Mouse (Mus musculus) liver, embryonic 12.5 days (tissue): ENCODE measurements around the gene Emcn. TPM values are rescaled to one million over a fixed set of nuclear protein-coding genes. Genes with fewer than 3 reads are reported as not detected.

Experiments used
- ATAC-seq: fragments of 200-750 bp; cut with Nextera tagmentation; 2 replicates; pipeline ENCODE4 v1.8.0; 2017; ENCODE audit warnings: moderate number of reproducible peaks, mild to moderate bottlenecking, moderate library complexity
- H3K27ac ChIP-seq: fragments of 300-500 bp; sonication (generic); 2 replicates; pipeline ENCODE4 v1.5.1; 2016; ENCODE audit warnings: mild to moderate bottlenecking
- H3K27me3 ChIP-seq: fragments of 300-500 bp; sonication (generic); replicated peaks from 2 replicates; pipeline ENCODE4 v1.6.1; 2016; ENCODE audit warnings: mild to moderate bottlenecking, moderate library complexity
- H3K36me3 ChIP-seq: fragments of 300-500 bp; sonication (generic); 2 replicates; pipeline ENCODE4 v1.6.1; 2016; ENCODE audit warnings: mild to moderate bottlenecking, moderate library complexity
- H3K4me1 ChIP-seq: fragments of 300-500 bp; sonication (generic); 2 replicates; pipeline ENCODE4 v1.6.1; 2016
- H3K4me2 ChIP-seq: fragments of 300-500 bp; sonication (generic); 2 replicates; pipeline ENCODE4 v1.6.1; 2016; ENCODE audit warnings: mild to moderate bottlenecking, moderate library complexity
- H3K4me3 ChIP-seq: fragments of 300-500 bp; sonication (generic); 2 replicates; pipeline ENCODE4 v1.5.1; 2016; ENCODE audit warnings: mild to moderate bottlenecking, moderate library complexity
- H3K9ac ChIP-seq: fragments of 300-500 bp; sonication (generic); 2 replicates; pipeline ENCODE4 v1.6.1; 2016; ENCODE audit warnings: mild to moderate bottlenecking, moderate library complexity
- H3K9me3 ChIP-seq: fragments of 300-500 bp; sonication (generic); replicated peaks from 2 replicates; pipeline ENCODE4 v1.6.1; 2016; ENCODE audit warnings: mild to moderate bottlenecking, moderate library complexity
- WGBS: fragments of 180-500 bp; shearing (Covaris S2); methylation state at CpG from one replicate; pipeline ENCODE4 v1.1.7; 2016; ENCODE audit not compliant: insufficient replicate concordance; 5-methylcytosine and 5-hydroxymethylcytosine counted together
- polyA plus RNA-seq: library from polyadenylated mRNA; unstranded; fragments of >200 nt; fragmentation: Nextera tagmentation; extraction: Ambion mirVana; gene quantifications from 2 replicates; pipeline ENCODE4 v1.2.1, GENCODE M21; 2016

Emcn gene
- polyA plus RNA-seq, 1 experiment from 2014 or later = 3.4 TPM

DNA sequence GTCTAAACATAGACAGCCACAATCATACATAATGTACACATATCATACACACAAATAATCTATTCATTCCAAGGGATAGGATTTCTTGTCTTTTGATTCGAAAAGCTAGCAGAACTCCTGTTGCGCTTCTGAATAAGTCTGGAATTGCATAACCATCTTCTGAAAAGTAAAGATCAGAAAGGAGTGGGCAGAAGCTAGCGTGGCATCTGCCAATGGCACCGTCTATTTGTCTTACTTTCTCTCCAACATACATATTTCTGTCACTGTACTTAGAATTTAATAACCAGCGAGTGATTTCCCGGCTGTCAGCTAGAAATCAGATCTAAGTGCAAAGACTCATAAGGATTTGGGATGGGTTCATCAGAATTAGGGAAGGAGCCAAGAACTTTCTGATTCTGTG is 88.6 kb downstream of the Emcn start:
- Histone ChIP-seq H3K9ac (no peak overlapping the region), H3K4me1 (no peaks in the 10 kb centered on the region), H3K9me3 (no peaks in the 10 kb centered on the region), H3K27ac (no peak overlapping the region), H3K4me3 (no peak overlapping the region), H3K4me2 (no peak overlapping the region), H3K36me3 (no peaks in the 10 kb centered on the region), H3K27me3 (no peaks in the 10 kb centered on the region)
- 71% methylated on average over 6 of the region's 6 CpGs for WGBS
- ATAC-seq = no peak

DNA sequence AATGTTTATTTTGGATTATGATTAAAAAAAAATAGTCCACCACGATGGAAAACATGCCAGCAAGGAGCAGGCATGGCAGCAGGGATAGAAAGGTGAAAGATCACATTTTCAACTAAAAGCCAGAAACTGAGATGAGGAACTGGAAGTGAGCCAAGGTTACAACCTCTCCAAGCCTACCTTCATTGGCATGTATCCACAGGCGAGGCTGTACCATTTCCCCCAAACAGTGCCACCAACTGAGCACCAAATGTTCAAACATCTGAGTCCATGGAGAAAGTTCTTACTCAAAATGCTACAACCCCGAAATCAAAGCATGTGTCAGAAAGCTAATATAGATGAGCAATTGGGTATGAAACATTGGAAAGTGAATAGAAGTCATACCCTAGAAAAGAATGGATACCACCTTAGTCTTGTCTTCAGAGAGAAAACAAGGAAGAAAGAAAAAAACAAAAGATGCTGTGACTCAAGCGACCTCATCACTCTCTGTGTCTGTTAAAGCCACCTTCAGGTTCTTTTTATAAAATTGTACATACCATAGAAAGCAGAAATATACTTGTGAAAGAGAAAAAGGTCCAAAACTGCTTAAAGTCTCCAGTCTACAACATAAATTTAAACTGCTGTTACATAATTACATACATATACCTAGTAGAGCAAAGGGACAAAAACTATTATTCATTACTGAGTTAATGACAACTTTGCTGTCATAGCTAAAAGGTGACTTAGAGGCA is 124.2 kb downstream of the Emcn start:
- Histone ChIP-seq H3K4me3 (no peak overlapping the region), H3K4me1 (no peaks in the 10 kb centered on the region), H3K27me3 (no peaks in the 10 kb centered on the region), H3K9ac (no peak overlapping the region), H3K27ac (no peak overlapping the region), H3K4me2 (no peak overlapping the region), H3K9me3 (no peaks in the 10 kb centered on the region), H3K36me3 (no peaks in the 10 kb centered on the region)
- no peak for ATAC-seq
- whole genome bisulfite sequencing = 49% methylated on average over 4 of the region's 4 CpGs

DNA sequence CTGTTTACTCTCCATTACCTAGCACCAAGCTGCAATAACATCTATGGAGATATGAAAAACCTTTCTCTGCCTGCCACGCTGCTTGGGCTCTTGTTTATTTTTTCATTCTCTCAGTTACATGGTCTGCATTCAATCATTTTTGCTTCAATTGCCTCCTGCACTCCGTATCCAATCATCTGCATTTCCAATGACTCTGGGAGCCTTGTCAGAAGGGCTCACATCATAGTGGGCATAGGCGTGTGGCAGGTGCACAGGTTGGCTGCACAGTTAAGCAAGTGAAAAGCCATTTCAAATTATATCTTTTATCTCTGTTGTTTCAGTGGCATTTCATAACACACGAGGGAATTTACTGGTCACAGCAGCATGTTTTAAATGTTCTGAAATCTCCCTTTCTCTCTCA is 125.1 kb downstream of the Emcn start:
- H3K4me2 ChIP-seq = no peak overlapping the region
- 54% methylated on average over 4 of the region's 4 CpGs for WGBS
- no peak for ATAC-seq
- no peak overlapping the region for H3K4me3 ChIP-seq
- no peaks in the 10 kb centered on the region for H3K36me3 ChIP-seq
- H3K9me3 ChIP-seq = no peaks in the 10 kb centered on the region
- H3K4me1 ChIP-seq = no peaks in the 10 kb centered on the region
- H3K9ac ChIP-seq = no peak overlapping the region
- no peaks in the 10 kb centered on the region for H3K27me3 ChIP-seq
- H3K27ac ChIP-seq = no peak overlapping the region

DNA sequence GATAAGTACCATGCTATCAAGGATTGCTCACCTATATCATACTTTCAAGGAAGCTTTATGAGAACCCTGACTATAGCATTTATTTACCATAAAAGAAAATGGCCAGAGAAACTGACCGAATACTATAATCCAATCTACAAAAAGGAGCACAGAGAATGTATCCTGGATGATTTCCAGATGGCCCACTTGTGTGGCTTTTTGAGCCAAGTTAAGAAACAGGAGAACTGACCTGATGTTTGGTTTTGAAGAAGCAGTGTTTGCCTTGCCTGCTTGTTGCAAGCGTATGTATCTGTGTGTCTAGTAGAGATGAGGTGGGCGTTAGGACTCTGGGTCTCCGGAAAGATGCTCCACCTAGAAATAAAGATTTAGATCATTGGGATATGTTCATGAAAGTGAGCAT is 125.9 kb downstream of the Emcn start:
- WGBS = 72% methylated on average over 4 of the region's 4 CpGs
- no peaks in the 10 kb centered on the region for H3K9me3 ChIP-seq
- H3K27me3 ChIP-seq = no peaks in the 10 kb centered on the region
- H3K4me2 ChIP-seq = no peak overlapping the region
- no peak overlapping the region for H3K27ac ChIP-seq
- no peak for ATAC-seq
- H3K36me3 ChIP-seq = no peaks in the 10 kb centered on the region
- H3K9ac ChIP-seq = no peak overlapping the region
- H3K4me1 ChIP-seq = no peaks in the 10 kb centered on the region
- no peak overlapping the region for H3K4me3 ChIP-seq

DNA sequence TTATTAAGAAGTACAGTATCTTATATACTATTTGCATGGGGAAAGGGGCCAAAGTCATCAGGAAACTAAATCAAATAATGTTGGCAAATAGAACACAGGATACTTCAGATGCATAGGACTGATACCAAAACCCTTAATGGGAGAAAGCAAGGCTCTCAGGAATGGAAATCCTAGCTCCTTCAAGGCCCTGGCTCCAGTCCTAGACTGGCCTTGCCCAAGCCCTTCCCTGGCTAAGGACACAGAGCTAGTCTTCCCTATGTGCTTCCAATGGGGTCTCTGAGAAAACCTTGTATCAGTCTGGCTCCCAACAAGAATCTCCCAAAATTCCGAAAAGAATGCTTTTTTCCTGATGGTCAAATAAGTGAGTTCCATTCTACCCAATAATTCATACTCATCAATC is 126.5 kb downstream of the Emcn start:
- no peaks in the 10 kb centered on the region for H3K4me1 ChIP-seq
- H3K4me2 ChIP-seq = no peak overlapping the region
- H3K9me3 ChIP-seq = no peaks in the 10 kb centered on the region
- 63% methylated on average over 1 of the region's 1 CpGs for WGBS
- no peak for ATAC-seq
- no peak overlapping the region for H3K9ac ChIP-seq
- no peaks in the 10 kb centered on the region for H3K36me3 ChIP-seq
- H3K4me3 ChIP-seq = no peak overlapping the region
- H3K27me3 ChIP-seq = no peaks in the 10 kb centered on the region
- no peak overlapping the region for H3K27ac ChIP-seq

DNA sequence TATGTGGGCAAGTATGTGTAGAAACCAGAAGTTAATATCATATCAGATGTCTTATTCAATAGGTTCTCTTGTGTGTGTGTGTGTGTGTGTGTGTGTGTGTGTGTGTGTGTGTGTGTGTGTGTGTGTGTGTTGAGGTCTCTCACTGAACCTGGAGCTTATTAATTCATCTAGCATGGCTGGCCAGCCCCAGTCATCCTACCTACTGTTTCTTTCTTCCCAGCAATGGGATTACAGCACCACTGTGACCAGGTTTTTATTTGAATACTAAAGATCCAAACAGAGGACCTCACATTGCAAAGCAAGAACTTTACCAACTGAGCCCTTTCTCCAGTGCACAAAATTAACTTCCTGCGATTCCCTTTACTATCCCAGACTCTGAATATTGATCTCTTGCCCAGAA is 131.3 kb downstream of the Emcn start:
- WGBS = 55% methylated on average over 1 of the region's 1 CpGs

DNA sequence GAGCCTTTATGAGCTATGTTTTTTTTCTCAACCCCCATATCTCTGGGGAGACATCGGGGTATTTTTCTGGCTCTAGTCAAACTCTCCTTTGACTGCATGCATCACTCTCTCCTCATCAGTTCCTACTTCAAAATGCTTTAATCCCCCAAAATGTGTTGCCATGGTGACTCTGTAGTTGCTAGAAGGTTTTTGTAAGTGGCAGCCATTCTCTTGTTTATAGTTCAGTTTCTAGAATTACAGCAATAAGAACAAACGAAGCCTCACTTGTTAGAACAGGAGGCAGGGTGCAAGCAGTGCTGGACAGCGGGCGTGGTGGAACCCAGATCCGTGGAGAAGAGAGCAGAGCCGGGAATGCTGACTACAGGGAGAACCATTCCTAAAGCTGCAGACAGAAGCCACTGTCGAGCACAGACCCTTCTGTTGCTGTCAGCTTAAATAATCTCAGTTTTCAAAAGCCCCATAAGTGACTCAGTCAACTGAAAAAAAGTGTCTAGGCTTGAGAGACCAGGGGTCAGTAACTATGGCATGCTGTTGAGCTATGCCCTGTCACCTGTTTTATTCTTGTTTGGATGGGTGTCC is 139.0 kb downstream of the Emcn start:
- no peak for ATAC-seq
- H3K9ac ChIP-seq = no peak overlapping the region
- 59% methylated on average over 7 of the region's 7 CpGs for WGBS

More for the DNA sequence above, 131.3 kb downstream of the Emcn start:
- no peaks in the 10 kb centered on the region for H3K4me1 ChIP-seq
- no peak overlapping the region for H3K4me2 ChIP-seq
- no peaks in the 10 kb centered on the region for H3K27me3 ChIP-seq
- H3K4me3 ChIP-seq = no peak overlapping the region
- no peak for ATAC-seq
- H3K9ac ChIP-seq = no peak overlapping the region
- H3K27ac ChIP-seq = no peak overlapping the region
- no peaks in the 10 kb centered on the region for H3K36me3 ChIP-seq
- H3K9me3 ChIP-seq = no peaks in the 10 kb centered on the region

DNA sequence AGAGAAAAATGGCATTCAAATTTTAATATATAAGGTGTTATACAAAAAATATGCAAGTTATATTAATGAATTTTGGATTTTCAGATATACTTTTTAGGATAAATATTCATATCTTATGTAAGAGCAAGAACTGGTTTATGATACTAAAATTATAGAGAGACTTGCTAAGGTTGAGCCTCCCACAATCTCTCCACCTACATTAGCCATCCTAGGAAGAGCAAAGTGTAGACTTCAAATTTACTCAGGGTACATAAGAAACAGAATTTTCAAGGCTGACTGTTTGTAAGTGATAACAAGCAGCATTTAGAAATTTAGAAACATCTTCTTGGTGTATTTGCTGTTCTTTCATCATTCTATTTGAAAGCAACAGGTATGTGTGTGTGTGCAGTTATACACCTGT is 140.3 kb downstream of the Emcn start:
- H3K4me3 ChIP-seq = no peak overlapping the region

More for the DNA sequence above, 139.0 kb downstream of the Emcn start:
- Histone ChIP-seq H3K9me3 (no peaks in the 10 kb centered on the region), H3K4me3 (no peak overlapping the region), H3K4me1 (no peaks in the 10 kb centered on the region), H3K27ac (no peak overlapping the region), H3K27me3 (no peaks in the 10 kb centered on the region), H3K36me3 (no peaks in the 10 kb centered on the region), H3K4me2 (no peak overlapping the region)

More for the DNA sequence above, 140.3 kb downstream of the Emcn start:
- Histone ChIP-seq H3K27ac (no peak overlapping the region), H3K36me3 (no peaks in the 10 kb centered on the region), H3K9me3 (no peaks in the 10 kb centered on the region), H3K4me2 (no peak overlapping the region), H3K9ac (no peak overlapping the region), H3K27me3 (no peaks in the 10 kb centered on the region), H3K4me1 (no peaks in the 10 kb centered on the region)
- no peak for ATAC-seq
